Mouse (Mus musculus) adipocyte (in vitro differentiated cells): ENCODE measurements around the gene Msh4.
"Not testable (repeated sequence)": the region's sequence is repeated elsewhere in the genome, so short reads cannot be mapped to it uniquely, and the experiment has no call there.

Experiments used
- DNase-seq: peaks from one replicate; pipeline ENCODE4 v3.0.0-alpha.2; 2016; ENCODE audit warnings: low spot score

Msh4 gene

DNA sequence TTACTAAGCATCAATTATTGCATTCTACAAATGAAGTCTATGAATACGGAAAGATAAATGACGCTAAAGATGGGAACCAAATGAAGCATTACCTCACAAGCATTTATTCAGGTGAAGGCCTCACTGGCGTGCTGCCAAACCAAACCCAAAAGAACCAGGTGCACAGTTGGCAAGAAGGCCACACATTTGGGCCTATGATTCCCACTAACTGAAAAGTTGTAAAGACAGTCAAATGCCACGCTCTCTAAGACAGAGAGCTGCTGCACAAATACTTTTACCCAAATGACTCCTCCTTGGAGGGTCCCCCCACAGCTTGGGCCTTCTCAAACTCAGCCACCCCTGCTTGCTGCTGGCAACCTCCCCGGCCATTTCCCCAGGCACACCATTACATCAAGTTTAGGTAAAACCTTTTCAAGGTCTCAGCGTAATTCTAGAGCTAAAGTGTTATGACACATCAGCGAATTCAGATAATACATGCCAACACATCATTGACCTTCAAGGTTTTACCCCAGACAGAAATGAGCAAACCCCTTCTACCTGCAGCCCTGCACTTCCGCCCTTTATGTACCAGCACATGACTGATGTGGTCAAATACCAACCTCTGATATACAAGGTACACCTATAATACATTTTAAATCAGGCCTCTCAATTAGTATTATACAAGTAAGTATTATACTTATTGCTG, 5.4 kb upstream of the Msh4 start:
- DNase-seq, result no peak

DNA sequence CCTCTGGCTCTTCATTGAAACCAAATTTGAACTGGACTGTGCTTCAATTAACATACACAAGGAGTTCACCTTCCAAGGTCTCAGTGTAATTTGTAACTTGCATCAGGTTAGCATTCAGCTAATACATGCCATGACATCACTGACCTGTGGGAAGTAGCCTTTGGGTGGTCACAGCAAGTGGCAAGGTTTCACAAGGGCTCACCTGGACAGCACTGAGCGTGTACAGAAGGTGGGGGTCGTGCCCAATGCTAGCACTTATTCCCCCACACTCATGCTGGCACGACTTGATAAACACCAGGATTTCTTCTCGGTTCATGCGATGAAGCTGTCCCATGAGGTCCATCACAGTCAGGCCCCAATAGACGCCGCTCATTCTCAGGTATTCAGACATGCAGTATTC, 4.6 kb upstream of the Msh4 start:
- DNase-seq, result no peak

DNA sequence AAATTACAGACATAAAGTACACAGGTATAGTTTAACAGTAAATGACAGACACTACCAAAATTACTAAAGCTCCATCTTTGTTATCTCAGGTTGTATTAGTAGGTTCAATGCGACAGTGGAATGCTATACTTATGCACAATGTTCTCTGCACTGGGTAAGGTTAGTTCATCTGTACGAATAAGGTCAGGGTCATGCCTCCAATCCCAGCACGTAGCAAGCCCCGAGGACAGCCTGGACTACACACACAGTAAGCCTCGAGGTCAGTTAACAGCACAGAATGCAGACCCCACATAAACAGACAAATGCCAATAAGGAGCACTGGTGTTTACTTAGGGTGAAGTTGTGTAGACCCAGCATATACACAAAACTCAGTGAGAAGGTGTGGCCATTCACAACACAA, 3.0 kb upstream of the Msh4 start:
- no peak for DNase-seq

DNA sequence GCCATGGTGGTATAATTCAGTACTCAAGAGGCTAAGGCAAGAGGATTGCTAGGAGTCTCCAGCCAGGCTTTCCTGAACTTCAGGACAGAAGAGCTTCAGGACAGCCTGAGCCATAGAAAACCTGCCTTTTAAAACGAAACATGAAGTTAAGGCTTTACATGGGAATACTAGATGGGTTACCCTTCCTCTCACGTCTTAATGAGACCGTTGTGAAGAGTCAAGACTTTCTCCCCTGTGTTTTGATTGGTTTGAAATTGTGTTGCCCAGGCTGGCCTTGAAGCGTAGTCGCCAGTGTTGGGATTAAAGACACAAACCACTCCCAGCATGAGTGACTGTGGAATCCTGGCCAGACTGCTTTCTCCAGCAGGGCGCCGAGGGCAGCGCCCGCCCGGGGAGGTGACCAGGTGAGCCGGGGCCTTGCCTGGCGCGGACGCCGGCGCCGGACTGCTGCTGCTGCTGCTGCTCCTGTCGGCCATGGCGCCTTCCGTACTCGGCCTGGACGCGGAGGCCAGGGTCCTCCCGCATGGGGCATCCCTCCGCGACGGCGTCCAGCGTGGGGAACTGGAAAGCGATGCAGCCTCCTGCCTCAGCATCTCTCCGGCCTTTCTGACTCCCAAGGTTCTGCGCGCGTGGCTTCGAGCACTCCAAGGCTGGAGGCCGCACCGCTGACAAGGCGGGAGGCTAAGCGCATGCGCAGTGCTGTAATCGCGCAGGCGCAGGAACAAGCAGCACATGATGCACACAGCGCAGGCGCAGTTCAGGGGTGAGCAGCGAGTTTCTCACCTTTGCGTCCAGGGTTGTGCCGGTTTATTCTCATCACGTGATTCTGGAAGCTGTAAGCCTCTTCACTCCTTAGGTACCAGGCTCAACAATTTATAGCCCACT, 445 bp downstream of the Msh4 start:
- DNase-seq, result no peak

DNA sequence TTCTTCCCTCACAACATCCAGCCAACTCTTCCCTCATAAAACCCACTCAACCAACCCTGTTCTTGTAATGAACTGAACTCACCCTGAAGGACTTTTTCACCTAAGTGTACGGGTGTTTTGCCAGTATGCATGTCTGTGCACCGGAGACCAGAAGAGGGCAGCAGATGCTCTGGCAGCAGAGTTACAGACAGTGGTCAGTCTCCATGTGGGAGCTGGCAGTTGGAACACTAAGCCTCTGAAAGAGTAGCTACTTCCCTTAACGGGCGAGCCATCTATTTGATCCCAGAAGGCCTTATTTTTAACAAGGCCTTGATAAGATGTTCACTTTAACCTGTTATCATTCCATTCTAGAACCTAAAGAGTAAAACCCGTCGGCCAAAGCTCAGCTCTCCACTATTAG, 1.4 kb downstream of the Msh4 start:
- DNase-seq, result peak; percentile 68

DNA sequence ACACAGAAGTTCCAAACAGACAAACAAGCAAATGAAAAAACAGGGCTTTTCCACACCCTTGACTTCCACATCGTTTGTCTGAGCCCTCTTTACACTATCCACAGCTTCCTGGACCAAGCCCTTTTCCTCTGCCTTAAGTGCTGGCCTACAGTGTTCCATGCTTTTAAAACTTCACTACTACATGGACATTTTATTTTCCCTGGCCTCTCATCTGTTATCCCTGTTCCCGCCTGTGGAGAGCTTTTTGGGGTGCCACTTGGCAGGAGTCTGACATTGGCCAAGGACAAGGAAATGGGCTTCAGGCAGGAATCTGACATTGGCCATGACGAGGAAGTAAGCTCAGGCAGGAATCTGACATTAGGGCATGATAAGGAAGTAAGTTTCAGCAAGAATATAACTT, 3.3 kb downstream of the Msh4 start:
- no peak for DNase-seq

DNA sequence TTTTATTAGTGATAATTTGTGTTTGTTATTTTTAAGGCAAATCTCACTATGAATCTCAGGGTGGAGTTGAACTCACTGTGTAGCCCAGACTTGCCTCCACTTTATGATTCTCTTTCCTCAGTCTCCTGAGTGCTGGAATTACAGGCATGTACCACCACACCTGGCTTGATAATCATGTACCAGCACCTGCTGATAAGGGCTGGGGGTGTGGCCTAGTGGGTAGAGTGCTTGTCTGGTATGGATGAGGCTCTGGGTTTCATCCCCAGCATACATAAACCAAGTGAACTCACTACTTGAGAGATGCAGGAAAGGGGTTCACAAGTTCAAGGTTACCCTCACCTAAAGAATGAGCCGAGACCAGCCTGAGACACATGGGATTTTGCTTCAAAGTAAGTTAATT, 4.0 kb downstream of the Msh4 start:
- no peak for DNase-seq

DNA sequence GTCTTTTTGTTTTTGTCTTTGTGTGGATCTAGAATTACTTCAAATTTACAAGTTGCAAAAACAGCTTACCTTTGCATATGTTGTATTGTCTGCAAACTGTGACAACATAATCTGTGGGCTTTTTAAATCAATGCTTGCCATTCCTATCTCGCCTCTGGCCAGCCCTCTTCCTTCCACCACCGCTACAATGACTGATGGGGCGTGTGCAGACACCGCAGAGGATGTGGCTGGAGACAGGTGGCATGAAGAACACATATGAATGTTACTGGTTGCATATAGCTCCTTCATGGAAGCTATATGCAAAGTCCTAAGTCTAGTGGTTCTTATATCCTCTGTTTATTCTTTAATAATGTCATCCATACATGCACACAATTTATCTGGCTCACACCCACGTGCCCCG, 8.7 kb downstream of the Msh4 start:
- no peak for DNase-seq

DNA sequence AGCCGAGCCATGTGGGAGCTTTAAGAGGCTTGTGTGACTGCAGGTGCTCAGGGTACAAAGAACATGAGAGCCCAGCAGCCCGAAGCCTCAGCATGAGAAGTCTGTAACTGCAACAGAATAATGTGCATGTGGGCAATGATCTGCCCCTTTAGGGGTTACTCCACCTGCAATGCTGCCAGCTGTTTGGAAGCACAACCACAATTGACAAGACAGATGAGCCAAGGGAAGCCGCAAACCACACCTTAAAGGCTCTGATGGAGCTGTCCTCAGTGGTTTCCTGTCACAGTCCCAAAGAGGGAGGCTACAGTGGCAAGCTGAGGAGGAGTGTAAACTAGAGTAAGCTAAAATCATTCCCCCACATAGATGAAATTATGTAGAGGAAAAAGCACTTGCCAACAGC, 10.5 kb downstream of the Msh4 start:
- DNase-seq, result no peak

DNA sequence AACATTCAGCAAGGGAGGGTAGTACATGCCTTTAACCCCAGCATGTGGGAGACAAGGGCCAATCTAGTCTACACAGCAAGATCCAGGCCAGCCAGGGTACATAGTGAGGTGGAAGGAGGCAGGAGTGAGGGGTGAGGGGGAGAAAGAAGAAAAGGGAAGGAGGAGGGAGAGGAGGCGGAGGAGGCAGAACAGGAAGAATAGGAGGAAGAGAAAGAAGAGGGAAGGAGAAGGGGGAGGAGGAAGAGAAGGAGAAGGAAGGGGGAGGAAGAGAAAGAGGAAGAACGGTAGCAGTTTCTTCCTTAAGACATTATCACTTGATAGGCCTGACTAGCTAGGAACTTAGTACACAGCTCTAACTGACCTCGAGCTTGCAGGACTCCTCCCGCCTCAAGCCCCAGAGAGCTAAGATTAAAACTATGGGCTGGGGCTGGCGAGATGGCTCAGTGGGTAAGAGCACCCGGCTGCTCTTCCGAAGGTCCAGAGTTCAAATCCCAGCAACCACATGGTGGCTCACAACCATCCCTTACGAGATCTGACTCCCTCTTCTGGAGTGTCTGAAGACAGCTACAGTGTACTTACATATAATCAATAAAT, 16.7 kb downstream of the Msh4 start:
- no peak for DNase-seq

DNA sequence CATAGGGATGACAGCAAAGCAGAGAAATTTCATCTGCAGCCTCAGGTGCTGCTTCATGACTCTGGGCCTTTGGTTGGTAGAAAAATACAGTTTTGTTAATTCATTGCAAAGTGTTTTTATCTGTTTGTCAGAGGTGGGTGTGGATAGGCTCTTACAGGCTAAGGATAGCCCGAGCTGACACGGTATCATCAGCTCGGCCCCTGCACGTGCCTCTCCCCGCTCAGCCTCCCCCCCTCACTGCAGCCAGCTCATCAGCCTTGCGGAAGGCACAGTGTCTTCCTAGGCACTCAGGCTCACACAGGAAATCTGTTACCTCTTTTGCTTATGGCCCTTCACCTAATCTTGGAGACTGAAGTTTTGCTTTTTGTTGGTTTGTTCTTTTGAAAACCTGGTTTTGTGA, 17.8 kb downstream of the Msh4 start:
- no peak for DNase-seq

DNA sequence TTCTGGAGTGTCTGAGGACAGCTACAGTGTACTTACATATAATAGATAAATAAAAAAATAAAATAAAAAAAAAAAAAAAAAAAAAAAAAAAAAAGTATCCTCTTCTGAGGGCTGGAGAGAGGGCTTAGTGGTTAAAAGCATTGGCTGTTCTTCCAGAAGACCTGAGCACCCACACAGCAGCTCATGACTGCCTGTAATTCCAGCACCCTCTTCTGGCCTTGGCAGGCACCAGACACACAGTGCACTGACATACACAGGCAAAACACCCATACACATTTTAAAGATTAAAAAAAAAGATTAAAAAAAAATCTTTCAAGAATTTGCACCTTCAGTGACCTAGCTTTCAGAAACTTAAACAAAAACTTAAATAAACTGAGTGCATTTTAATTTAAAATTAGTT, 19.6 kb downstream of the Msh4 start:
- DNase-seq, result no peak

DNA sequence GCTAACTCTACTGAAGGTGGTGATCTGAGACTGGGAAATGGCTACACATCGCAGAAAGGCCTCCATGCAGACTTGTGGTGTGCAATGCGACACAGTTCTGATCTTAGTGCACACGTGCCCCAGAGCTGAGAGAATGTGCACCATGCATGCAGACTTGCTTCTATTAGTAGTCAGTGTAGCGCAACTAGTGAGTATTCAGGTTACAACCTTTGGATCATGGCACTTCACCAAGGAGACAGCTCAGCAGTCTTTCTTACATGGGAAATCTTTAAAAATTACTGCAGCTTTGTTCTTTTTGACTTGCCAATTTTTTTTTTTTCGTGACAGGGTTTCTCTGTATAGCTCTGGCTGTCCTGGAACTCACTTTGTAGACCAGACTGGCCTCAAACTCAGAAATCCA, 34.5 kb downstream of the Msh4 start:
- DNase-seq, result no peak

DNA sequence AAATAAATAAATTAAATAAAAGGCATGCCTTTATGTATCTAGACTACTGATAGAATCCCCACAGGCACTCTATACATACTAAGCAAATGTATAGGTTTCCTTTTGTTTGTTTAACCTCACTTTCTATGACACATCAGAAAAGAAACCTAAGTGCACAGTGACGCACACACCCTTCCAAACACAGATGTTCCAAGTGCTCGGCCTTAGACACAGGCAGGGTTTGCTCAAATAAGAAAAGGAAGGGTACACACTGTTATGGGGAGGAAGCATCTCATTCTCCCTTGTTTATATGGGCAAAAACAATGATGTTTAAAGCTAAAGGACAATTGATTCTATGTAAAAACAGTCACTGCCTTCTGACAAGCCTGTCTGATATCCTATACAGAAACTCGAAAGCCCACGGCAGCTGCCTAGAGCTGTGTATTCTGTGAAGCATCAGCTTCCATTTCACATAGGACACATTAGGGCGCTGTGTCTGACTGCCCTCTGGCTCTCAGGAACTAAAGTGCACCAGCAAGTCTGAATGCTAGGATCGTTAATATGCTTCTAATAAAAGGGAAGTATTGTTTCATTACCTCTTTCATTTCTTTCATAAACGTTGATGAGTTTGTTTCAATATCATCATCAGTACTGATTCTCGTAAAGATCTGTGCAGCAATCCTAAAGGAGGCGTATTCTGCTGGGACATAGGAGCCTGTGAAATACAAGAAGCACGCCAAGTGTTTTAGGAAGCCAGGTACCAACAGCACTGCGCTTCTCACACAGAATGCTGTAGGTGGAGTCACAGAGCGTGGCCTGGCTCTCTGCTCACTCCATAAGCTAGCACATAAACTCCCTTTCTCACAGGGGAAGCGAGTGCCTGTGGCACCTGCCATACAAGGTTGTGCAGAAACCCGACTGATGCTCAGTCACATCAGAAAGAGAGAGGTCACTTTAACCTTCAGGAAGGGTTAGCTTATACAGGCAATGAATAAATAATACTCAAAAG, 38.5 kb downstream of the Msh4 start:
- no peak for DNase-seq

DNA sequence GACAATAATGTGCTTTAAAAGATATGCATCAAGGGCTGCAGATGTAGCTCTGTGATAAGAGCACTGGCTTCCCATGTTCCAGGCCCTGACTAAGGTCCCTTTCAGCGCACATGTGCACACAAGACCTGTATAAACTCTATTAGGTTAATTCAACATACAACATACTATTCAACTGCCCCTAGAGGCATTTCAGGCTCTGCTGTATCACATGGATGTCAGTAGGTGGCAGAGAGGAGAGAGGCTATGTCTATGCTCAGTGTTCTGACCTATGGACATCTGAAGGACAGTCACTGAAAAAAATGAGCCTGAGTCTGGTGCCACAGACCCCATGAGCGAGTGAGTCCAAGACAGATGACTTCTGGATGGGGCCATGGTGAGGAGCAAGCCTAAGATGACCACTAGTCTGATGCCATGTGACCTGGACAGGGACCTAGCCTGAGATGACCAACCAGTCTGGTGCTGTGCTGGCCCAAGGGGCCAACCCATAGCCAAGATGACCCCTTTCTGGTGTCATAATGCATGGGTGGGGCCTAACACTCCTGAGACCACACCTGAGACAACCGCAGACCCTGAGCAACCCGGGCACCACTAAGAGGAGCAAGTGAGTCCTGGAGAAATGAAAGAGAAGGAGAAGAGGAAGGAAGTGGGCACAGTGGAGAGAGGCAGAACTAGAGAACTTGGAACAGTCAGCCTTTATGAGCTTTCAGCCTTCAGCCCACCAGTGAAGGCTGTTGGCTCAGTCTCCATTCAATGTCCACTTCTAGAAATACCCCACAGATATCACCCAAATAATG, 41.1 kb downstream of the Msh4 start:
- DNase-seq, result no peak

DNA sequence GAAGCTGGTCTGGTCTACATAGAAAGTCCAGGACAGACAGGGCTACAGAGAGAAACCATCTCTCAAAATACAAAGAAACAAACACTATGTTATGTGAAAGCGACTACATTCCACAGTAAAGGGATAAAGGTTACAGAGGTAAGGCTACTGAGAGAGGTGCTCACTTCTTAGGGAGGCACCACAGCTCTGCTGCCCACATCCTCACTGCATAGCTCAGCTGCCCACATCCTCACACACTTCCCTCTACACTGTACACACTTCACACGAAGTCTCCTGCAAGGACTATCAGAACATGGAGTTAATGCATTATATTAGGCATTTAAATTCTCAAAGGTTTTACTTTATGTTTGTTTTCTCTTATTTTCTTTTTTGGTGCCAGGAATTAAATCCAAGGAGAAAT, 42.1 kb downstream of the Msh4 start:
- DNase-seq, result no peak

DNA sequence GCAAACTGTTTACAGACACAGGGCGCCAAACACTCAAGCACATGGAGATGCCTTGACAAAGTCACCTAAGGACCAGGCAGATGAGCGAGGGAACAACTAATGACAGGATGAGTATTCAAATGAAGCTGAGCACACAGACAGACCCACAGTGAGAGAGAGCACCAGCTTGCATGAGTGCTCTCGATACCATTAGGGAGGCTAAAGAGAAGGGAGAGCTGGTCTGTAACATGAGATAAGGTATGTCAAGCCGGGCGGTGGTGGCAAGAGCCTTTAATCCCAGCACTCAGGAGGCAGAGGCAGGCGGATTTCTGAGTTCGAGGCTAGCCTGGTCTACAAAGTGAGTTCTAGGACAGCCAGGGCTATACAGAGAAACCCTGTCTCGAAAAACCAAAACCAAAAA, 45.5 kb downstream of the Msh4 start:
- not testable (repeated sequence) for DNase-seq

DNA sequence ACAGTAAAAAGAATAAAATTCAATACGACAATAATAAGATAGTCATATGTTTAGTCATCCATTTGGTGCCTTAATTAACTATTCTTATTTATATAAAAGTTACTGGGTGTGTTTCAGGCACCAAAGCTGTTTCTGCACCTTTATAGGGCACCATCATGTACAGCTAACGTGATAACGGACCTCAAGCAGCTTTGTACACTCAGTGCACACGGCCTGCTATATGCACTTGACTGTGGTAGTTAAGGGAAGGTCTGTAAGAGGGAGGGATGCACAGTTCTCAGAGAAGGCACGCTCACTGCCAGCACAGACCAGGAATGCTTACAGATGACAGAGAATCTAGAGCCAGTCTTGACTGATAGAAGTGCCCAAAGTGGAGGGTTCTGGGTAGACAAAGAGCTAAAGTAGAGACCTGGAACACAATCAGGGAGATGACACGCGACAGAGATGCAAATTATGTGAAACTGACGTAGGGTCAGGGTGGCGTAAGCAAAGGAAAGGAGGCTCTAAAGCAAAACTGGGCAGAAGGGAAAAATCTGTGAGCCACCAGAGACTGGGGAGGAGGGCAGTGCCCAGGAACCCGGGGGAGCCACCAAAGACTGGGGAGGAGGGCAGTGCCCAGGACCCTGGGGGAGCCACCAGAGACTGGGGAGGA, 47.5 kb downstream of the Msh4 start:
- no peak for DNase-seq

DNA sequence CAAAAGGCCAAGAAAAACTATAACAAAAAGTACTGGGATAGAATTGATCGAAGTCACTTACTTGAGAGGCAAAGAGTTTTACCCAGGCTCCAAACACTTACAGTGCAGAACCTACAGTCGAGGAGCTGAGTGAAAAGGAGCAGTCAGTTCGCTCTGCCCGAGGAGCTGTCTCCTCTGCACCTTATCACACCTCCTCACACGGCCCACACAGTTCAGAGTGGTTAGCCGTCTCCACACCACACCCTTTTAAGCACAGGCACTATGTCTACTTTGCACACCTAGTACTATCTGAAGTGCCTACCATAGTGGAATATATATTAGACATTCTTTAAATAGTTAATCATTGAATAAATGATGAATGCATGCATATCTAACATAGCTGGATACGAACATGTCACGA, 53.7 kb downstream of the Msh4 start:
- DNase-seq, result no peak

DNA sequence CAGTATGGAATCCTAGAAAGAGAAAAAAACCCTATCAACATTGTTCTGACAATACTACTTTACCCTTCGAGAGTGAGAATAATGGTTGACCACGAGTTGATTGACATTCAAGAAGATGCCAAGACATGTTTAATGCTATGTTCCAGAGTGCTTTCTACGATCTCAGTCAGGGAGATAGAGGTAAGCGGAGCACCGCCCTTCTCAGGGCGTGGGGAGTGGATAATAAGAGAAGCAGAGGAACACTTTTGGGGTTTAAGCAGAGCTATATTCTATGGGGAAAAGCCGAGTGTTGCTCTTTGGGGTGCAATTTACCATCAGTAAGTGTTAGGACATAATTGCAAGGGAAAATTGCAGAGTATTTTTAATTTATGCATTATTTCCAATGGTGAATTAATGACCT, 55.2 kb downstream of the Msh4 start:
- DNase-seq, result no peak
